Mouse (Mus musculus) R1 (cell line): ENCODE measurements around the gene Usp7.

Source experiments
- DNase-seq: peaks from one replicate; pipeline ENCODE4 v3.0.0-alpha.2; 2018; ENCODE audit warnings: low read depth, low spot score

Gene Usp7

DNA sequence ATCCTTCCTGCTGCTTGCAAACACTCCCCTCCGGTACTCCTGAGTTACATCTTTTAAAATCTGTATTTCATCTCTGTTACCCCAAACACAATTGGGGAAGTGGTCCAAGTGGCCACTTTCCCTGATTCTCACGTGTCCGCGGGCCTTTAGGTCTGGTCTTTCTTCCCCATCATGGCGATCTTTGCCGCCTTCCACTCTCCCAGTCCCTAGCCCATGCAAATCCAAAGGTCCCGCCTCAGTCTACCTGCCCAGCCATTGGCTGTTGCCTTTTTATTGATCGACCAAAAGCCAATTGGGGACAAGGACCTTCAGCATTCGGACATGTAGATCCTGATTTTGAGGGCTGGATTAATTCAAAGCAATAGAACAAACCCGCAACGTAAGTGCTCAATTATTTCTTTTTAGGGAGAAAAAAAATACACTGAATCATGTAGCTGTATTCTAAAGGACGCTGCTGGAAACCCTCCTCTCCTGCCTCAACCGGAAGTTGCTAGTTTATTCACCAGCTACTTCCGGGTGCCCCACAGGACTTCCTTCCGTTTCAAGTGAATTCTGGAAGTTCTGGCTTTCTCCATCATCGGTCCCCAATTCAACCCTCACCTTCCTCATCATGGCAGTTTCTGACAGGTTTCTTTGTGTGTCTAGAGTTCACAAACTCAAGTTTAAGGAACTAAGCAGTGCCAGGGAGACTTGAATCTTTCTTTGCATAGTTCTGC is 8.8 kb downstream of the Usp7 start:
- peak; percentile 97 for DNase-seq

DNA sequence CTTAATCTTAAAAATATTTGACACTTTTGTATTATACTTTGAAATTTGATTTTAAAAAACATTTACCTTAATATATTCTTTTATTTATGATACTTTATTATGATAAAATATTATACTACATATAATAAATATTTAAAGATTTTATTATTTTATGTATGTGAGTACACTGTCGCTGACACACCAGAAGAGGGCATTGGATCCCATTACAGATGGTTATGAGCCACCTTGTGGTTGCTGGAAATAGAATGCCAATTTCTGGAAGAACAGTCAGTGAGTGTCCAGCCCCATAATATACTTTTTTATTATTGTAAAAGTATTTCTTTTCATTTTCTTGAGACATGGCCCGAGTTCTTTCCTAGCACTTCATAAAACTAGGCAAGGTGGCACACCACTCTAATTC is 10.4 kb downstream of the Usp7 start:
- no peak for DNase-seq

DNA sequence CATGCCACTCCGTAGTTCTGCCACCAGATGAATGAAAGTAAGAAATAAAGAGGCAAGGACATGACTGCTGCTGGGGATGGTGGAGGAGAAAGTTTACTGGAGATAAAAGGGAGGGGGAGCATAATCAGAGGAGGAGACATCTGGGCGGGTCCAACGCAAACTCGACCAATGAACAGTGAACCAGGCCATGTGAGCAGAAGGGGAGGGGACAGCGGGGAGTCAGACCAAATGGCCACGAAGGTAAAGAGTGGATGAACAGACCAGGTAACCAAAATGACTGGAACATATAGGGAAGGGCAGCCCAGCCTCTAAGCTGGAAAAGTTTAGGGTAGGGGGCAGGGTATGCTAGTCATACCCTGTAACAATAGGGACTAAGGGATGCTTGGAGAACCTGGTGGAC is 10.9 kb downstream of the Usp7 start:
- DNase-seq: peak; percentile 92

DNA sequence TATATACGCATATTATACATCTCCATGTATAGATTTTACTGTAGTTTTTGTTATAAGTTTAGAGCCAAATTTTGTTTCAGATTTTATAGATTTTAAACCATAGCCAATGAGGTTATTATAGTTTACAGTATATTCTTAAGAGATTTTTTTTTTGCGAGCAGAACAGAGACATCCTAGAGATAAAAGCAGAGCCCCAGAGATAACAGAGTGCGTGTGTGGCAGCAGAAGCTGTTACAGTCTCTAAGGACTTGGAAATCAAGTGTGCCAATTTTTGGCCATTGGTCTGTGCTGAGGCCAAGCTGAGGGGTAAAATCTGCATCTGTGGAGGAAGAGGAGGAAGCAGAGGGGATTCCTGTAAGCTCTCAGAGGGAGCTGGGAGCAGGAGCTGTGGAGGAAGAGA is 11.9 kb downstream of the Usp7 start:
- no peak for DNase-seq

DNA sequence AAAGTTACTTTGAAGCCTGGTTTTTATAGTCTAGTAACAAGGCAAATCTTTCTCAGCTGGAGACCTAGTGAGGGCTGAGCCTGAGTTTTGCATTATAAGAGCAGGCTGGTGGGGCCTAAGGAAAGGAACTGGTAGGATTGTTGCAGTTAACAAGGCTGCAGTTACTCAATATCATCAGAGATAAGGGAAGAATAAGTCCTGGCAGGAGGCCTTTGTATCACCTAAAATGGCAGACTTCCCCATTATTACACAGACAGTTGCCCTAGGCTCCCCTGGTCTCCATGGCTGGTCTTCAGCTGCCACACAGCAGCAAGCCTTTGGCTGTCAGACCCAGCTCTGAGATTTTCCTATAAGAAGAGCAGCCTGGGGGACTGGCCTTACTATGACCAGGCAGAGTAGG is 13.4 kb downstream of the Usp7 start:
- DNase-seq: peak; percentile 98

DNA sequence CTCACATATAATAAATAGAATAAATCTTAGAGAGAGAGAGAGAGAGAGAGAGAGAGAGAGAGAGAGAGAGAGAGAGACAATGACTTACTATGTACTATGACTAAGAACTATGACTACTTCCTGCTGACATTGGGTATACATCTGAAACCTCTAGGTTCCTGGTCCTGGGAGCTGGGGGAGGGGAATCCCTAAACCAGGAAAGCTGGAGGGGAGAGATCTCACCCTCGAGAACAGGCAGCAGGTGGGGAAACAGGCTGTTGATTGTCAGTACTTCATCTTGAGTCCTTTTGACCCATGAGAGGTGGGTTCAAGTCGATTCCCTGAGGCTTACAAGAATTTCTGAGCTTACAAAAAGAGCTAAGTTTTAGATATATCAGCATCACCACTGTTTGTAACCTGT is 14.9 kb downstream of the Usp7 start:
- peak; percentile 60 for DNase-seq

DNA sequence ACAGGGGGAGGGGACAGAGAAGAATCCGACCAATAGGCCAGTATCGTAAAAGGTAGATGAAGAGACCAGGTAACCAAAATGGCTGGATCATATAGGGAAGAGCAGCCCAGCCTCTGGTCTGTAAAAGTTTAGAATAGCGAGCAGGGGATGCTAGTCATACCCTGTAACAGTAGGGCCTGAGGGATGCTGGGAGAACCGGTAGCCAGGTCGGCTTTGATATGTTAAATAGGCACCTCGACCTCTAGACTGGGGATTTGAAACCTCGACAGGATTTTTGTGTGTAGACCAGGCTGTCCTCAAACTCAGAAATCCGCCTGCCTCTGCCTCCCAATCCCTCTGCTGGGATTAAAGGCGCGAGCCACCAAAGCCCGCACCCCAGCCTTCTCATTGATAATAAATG is 15.5 kb downstream of the Usp7 start:
- DNase-seq: peak; percentile 86

DNA sequence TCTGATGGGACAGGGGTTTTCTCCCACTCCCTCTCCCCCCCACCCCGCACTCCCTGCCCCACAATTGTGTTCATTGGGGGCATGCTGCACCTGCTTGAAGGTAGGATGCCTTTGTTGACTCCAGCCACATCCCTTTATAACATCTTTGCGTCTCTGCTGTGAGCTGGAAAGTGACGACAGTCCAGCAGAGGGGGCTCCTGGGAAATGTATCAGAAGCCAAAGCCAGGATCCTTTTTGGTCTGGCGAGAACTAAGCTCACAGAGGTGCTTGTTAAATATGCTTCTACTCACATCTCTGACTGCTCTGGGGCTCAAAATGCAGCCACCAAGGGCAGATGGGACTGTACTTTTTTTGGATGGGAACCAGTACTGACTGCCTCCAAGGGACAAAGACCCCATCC is 21.0 kb downstream of the Usp7 start:
- DNase-seq: peak; percentile 78

DNA sequence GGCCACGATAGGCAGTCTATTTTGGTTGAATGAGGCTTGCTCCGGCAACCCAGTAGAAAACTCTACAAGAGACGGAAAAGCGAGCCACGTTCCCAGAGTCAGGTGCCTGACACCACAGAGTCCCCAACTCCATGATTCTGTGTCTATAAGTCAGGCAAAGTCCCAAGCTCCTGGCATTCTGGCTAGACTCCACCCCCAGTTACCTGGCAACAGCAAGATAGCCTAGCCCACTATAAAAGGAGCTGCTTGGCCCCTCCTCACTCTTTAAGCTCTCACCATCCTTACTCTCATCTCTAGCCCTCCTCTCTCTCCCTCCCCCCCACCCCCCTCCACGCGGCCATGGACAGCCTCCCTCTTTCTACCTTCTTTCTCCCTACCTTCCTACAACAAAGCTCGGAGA is 21.8 kb downstream of the Usp7 start:
- peak; percentile 94 for DNase-seq

DNA sequence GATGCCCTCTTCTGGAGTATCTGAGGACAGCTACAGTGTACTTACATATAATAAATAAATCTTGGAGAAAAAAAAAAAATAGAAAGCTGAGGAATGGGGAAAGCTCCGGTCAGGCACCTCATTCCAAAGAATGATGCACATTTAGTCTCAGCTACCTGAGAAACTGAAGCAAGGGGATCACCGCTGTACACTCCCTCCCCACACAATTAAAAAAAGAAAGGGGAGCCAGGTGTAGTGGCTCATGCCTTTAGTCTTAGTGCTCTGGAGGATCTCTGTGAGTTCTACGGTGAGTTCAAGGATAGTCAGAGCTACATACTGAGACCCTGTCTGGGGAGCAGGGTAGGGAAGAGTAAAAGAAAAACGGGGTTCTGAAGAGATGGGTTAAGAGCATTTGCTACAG is 22.6 kb downstream of the Usp7 start:
- no peak for DNase-seq

DNA sequence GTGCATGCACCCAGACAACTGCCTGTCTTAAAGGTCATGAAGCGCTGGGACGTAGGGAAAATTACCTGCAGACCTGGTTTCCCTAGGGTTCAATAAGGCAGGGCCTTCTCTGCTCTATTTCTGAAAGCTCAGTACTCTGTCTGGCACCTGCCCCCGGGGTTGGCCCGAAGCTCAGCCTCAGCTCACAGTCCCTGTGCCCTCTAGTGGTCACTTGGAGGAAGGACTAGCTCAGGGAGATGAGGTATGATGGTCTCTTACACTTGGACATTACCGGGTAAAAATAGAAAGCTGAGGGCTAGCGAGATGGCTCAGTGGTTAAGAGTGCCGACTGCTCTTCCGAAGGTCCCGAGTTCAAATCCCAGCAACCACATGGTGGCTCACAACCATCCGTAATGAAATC is 23.0 kb downstream of the Usp7 start:
- peak; percentile 87 for DNase-seq

DNA sequence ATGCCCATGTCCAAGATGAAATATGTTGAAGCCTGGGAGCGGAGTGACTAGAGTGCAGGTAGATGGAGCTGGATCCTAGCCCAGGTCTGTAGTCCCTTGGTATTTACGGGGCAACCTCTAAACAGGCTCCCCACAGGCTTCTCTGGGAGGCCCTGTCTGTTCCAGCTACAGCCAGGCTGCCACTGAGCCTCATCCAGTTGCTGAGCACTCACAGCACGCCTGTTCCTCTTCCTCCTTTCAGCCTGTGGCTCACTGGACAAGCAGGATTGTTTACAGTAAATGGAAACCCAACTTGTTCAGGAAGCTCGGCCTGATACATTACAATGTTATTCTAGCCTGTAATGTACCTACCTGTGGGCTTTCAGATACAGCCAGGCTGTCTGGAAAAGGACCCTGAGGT is 23.5 kb downstream of the Usp7 start:
- DNase-seq: no peak

DNA sequence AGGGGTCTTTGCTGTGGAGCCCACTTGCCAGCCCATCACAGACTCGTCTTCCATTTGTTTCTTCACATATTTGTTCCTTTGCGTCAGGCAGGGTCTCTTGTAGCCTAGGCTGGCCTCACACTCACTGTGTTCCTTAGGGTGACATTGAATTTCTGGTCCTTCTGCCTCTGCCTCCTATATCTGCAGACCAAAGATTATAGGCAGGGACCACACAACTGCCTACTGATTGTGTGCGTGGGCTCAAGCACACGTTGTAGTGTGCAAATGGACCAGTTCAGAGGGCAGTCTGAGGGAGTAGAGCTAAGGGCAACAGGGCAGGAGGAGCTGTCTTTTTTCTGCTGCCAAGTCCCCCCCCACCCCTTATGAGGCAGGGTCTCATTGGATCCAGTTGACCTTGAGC is 24.0 kb downstream of the Usp7 start:
- DNase-seq: no peak

DNA sequence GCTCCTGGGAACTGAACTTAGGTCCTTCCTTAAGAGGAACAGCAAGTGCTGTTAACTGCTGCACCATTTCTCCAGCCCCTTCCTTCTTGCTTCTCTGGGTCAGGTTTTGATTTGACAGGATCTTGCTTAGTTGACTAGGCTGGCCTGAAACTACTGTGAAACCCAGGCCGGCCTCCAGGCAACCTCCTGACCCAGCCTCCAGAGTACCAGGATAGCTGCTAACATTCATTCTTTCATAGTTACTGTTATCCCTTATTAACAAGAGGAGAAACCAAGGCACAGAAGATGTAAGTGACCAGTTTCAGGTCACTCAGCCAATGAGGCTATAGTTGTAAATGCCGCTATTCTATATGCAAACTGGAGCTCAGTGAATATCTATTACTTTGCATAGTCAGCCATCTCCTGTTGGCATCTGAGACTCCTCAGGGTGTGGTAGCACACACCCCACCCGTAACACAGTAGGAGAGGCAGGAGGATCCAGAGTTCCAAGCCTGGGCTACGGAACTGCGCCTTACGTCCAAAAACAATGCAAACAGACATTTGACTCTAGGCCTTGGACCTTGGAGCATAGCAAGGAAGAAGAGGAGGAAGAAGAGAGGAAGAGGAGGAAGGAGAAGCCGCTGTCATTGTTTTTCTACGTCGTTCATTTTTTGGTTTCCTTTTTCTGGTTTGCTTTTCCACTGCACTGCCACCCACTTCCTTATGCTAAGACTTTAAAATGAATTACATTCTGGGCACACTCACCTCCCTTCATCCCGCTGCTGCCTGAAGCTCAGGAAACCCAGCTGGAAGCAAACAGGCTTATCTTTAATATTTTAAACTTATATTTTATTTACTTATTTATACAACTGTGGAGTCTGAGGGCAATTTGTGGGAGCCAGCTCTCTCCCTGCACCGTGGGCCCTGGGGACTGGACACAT is 24.7 kb downstream of the Usp7 start:
- DNase-seq: peak; percentile 77

DNA sequence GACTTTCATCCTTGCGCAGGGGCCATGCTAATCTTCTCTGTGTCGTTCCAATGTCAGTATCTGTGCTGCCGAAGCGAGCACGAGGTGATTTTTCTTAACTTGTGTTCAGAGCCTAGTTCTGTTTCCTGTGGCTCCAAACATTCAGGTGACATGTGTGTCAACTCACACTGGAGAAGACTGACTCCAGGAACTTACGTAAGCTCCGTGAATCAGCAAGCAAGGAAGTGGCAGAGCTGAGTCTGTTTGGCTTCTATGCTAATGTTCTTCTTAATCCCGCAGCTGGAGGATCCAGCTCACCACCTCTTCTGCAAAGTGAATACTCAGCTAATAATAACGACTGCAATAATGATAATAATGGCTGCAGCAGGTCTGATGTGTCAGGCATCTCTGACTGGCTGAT is 25.9 kb downstream of the Usp7 start:
- no peak for DNase-seq

DNA sequence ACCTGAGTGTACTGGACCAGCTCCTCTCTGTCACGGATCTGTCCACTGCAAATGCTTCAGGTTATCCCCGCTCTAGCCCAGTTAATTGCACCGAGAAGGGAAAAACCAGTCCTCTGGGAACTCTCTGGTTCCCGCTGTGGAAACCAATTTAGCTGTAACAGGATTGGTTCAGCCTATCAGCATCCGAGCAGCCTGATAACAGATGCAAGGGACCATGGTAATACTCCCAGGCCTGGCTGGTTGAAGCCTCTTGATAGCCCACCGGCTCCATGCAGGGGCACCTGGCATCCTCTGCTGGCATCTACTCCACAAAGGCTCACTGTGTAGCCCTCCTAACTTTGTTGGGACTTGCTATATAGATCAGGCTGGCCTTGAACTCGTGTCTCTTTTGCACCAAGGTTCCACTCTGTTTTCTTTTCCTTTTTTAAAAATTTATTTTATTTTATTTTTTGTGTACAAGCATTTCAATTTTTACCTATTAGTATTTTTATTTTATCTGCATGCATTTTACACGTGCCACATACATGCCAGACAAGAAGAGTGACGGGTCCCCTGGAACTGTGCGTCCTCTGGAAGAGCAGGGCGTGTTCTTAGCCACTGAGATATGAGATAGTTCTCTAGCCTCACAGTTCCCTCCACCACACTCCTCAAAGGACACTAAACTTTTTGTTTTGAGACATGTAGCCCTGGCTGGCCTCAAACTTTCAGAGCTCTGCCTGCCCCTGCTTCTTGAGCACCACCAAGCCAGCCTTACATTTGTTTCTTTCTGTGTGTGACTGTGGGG is 27.8 kb downstream of the Usp7 start:
- no peak for DNase-seq

DNA sequence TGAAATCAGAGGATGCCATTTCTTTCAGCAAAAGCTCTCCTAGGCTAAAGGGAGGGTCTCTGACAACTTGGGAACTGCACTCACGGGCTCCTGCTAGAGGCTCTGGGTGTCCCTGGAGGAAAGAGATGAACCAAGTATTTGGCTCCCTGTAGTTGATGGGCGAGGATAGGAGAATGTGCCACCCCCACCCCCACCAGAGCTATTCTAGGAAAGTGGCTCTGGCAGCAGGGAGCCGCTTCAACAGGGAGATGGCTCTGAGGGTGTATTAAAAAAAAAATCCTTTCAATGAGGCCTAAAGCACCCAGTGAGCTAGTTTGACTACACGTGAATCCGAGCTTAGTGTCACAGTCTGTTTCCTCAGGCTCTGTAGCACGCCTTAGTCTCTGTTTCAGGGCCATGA is 29.1 kb downstream of the Usp7 start:
- DNase-seq: no peak

DNA sequence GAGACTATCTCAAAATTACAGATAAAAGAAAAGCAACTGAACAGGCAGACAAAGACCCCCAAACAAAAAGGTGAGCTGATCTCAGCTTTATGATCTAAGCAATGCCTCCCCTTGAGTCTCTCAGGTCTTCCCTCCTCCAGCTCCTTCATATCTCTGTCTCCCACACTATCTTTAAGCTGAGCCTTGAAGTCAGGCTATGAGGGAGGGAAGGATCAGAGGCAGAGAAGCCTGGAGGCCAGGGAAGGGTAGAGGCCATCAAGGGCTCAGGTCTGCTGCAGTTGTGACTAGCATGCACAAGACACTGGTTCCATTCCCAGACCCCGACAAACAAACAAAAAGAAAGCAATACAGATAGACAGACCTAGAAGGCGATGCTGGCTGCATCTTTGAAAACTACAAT is 30.2 kb downstream of the Usp7 start:
- no peak for DNase-seq

DNA sequence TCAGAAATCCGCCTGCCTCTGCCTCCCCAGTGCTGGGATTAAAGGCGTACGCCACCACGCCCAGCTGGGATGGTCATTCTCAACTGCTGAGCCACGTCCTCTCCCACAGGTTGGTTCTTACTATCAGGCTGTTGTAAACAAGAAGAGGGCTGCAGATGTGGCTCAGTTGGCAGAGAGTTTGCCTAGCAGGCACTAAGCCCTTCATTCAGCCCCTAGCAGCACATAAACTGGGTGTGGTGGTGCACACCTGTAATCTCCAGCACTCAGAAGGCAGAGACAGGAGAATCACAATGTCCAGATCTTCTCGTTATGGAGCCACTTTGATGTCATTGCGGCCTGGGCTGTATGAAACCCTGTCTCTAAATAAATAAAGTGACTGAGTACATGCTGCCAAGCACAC is 31.1 kb downstream of the Usp7 start:
- DNase-seq: no peak

DNA sequence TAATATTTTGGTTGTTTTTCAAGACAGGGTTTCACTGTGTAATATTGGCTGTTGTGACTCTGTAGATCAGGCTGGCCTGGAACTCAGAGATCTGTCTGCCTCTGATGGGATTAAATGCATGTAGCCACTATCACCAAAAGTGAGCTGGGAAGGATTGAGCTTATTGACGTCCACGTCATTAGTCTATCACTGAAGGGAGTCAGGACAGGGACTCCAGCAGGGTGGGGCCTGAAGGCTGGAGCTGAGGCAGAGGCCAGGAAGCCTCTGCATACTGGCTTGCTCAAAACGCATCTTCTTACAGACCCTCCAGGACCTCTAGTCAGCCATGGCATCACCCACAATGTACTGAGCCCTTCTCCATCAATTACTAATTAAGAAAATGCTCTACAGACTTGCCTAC is 33.1 kb downstream of the Usp7 start:
- DNase-seq: no peak

DNA sequence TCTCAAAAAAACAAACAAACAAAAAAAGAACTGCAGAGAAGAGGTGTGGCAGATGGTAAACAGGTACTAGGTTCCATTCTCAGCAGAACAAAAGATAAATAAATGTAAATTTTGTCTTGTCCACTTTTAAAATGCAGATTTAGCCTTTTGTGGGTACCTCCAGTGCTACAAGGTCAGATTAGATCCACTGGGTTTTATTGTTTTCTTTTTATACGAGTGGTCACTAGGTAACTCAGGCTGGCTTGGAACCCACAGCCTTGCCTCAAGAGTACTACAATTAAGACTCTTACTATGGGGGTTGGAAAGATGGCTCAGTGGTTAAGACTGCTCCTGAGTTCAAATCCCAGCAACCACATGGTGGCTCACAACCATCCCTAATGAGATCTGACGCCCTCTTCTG is 33.9 kb downstream of the Usp7 start:
- peak; percentile 87 for DNase-seq

DNA sequence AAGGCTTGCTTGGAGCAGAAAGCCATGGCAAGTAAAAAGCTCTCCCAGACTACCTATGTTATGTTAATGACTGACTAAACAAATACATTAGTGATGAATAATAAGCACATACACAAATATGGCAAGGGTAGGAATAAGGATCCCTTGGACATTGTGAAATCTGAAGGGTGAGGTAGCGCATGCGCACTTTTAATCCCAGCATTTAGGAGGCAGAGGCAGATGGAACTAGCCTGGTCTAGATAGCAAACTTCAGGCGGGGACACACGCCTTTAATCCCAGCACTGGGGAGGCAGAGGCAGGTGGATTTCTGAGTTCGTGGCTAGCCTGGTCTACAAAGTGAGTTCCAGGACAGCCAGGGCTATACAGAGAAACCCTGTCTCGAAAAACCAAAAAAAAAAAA is 34.5 kb downstream of the Usp7 start:
- DNase-seq: peak; percentile 77
